ENCODE assay signal across 17 mouse cellular contexts in genomic region chr12:82365276-82365875, GRCm38 (mm10).
A peak's percentile ranks its signal among the peaks of the same experiment; 100 is the strongest.
DNase-seq lines count a peak whose midpoint lies in the region; ATAC-seq lines count a peak whose summit lies in the region.
"Had no signal": no experiment of that assay in that cellular context is flagged by ENCODE, and none has a peak within 500 bp of the region (broad histone marks: within the 10 kb centered on the region; RNA-seq: fewer than 3 reads in every experiment).

No protein-coding gene starts in this region.

- no peak for DNase-seq in heart, postnatal 10 days
- no peak for DNase-seq in adrenal gland, postnatal 25 days
- DNase-seq: adrenal gland, adult 2 months; B cell, adult 2 months; cerebellum, adult 8-10 months; gastrocnemius, postnatal 14 days; kidney, postnatal 25 days; lung, postnatal 14 days; right cerebral cortex, adult 18-20 months; thymus, postnatal 25 days had no signal

- H3K36me3 ChIP-seq in heart, embryonic 13.5 days: peaks cover 10% of the 10 kb centered on the region
- no peaks in the 10 kb centered on the region for H3K36me3 ChIP-seq in midbrain, embryonic 12.5 days
- no peaks in the 10 kb centered on the region for H3K36me3 ChIP-seq in midbrain, embryonic 16.5 days (ENCODE audit: control insufficient read depth, insufficient read depth, low read length)
- H3K36me3 ChIP-seq in limb, embryonic 12.5 days: peaks cover 7% of the 10 kb centered on the region; the same call in 1 of the 2 replicates
- no peaks in the 10 kb centered on the region for H3K36me3 ChIP-seq in forebrain, embryonic 15.5 days

- no peak overlapping the region for H3K9ac ChIP-seq in heart, embryonic 13.5 days
- no peak overlapping the region for H3K9ac ChIP-seq in midbrain, embryonic 12.5 days (replicated peaks)
- no peak overlapping the region for H3K9ac ChIP-seq in midbrain, embryonic 16.5 days (ENCODE audit: low read depth, low read length)
- no peak overlapping the region for H3K9ac ChIP-seq in limb, embryonic 12.5 days (replicated peaks)
- H3K9ac ChIP-seq in forebrain, embryonic 15.5 days (replicated peaks): no peak overlapping the region

- no peak for ATAC-seq in heart, embryonic 13.5 days (ENCODE audit: extremely low read depth, insufficient number of reproducible peaks, low FRiP score, low TSS enrichment)
- no peak for ATAC-seq in midbrain, embryonic 12.5 days (ENCODE audit: low FRiP score, low read depth)
- no peak for ATAC-seq in midbrain, embryonic 16.5 days
- 0 out of 2 replicates have a peak, but pooled peaks have one; percentile 31 for ATAC-seq in limb, embryonic 12.5 days (ENCODE audit: insufficient number of reproducible peaks, insufficient read depth, low FRiP score, low TSS enrichment, low read depth)
- ATAC-seq in forebrain, embryonic 15.5 days (replicated peaks): no peak

- H3K27me3 ChIP-seq in heart, embryonic 13.5 days (replicated peaks): no peaks in the 10 kb centered on the region
- H3K27me3 ChIP-seq in midbrain, embryonic 12.5 days: no peaks in the 10 kb centered on the region
- H3K27me3 ChIP-seq in midbrain, embryonic 16.5 days (ENCODE audit: control insufficient read depth, insufficient read depth, low read depth, low read length): no peaks in the 10 kb centered on the region
- no peaks in the 10 kb centered on the region for H3K27me3 ChIP-seq in limb, embryonic 12.5 days
- no peaks in the 10 kb centered on the region for H3K27me3 ChIP-seq in forebrain, embryonic 15.5 days

- H3K4me3 ChIP-seq in heart, embryonic 13.5 days: no peak overlapping the region
- H3K4me3 ChIP-seq in midbrain, embryonic 12.5 days: no peak overlapping the region
- no peak overlapping the region for H3K4me3 ChIP-seq in midbrain, embryonic 16.5 days (ENCODE audit: low read depth, low read length)
- no peak overlapping the region for H3K4me3 ChIP-seq in limb, embryonic 12.5 days (replicated peaks)
- no peak overlapping the region for H3K4me3 ChIP-seq in forebrain, embryonic 15.5 days
- H3K4me3 ChIP-seq: midbrain, embryonic 10.5 days had no signal

- H3K4me2 ChIP-seq in heart, embryonic 13.5 days: no peak overlapping the region
- H3K4me2 ChIP-seq in midbrain, embryonic 12.5 days (replicated peaks): no peak overlapping the region
- no peak overlapping the region for H3K4me2 ChIP-seq in midbrain, embryonic 16.5 days (ENCODE audit: low read length)
- H3K4me2 ChIP-seq in limb, embryonic 12.5 days: no peak overlapping the region
- no peak overlapping the region for H3K4me2 ChIP-seq in forebrain, embryonic 15.5 days (replicated peaks)

- peaks cover 29% of the 10 kb centered on the region for H3K4me1 ChIP-seq in heart, embryonic 13.5 days
- peaks cover 24% of the 10 kb centered on the region for H3K4me1 ChIP-seq in midbrain, embryonic 12.5 days
- peaks cover 7% of the 10 kb centered on the region; the same call in 1 of the 2 replicates for H3K4me1 ChIP-seq in midbrain, embryonic 16.5 days (ENCODE audit: control insufficient read depth, insufficient read depth, low read length)
- H3K4me1 ChIP-seq in limb, embryonic 12.5 days (replicated peaks): peaks cover 14% of the 10 kb centered on the region
- peaks cover 12% of the 10 kb centered on the region for H3K4me1 ChIP-seq in forebrain, embryonic 15.5 days

- H3K9me3 ChIP-seq in heart, embryonic 13.5 days: no peaks in the 10 kb centered on the region
- H3K9me3 ChIP-seq in midbrain, embryonic 12.5 days: no peaks in the 10 kb centered on the region
- H3K9me3 ChIP-seq in midbrain, embryonic 16.5 days (replicated peaks; ENCODE audit: control insufficient read depth, low read length, poor library complexity, severe bottlenecking): no peaks in the 10 kb centered on the region
- no peaks in the 10 kb centered on the region for H3K9me3 ChIP-seq in limb, embryonic 12.5 days
- no peaks in the 10 kb centered on the region for H3K9me3 ChIP-seq in forebrain, embryonic 15.5 days
- H3K9me3 ChIP-seq: midbrain, embryonic 10.5 days had no signal

- H3K27ac ChIP-seq in heart, embryonic 13.5 days (replicated peaks): peak overlapping the region; percentile 64; the same call in 1 of the 2 replicates
- 0 out of 2 replicates have a peak overlapping the region, but pooled peaks have one; percentile 25 for H3K27ac ChIP-seq in midbrain, embryonic 12.5 days (replicated peaks)
- no peak overlapping the region for H3K27ac ChIP-seq in midbrain, embryonic 16.5 days (ENCODE audit: low read length)
- 0 out of 2 replicates have a peak overlapping the region, but pooled peaks have one; percentile 5 for H3K27ac ChIP-seq in limb, embryonic 12.5 days
- H3K27ac ChIP-seq in forebrain, embryonic 15.5 days (replicated peaks): no peak overlapping the region
- H3K27ac ChIP-seq: midbrain, embryonic 10.5 days; stomach, postnatal 0 days had no signal

- intact Hi-C loops in heart, postnatal 10 days (cut with DNase I): no loop called here

- 23% methylated on average over 5 of the region's 5 CpGs for WGBS in heart, embryonic 13.5 days
- WGBS in midbrain, embryonic 12.5 days: 60% methylated on average over 5 of the region's 5 CpGs
- 62% methylated on average over 5 of the region's 5 CpGs for WGBS in midbrain, embryonic 16.5 days
- 37% methylated on average over 5 of the region's 5 CpGs for WGBS in limb, embryonic 12.5 days
- WGBS in forebrain, embryonic 15.5 days: 80% methylated on average over 5 of the region's 5 CpGs

Comparison
In these comparisons a context has a peak if more than half of its experiments do, and no peak if none do; other contexts are left out.
1. H3K27ac ChIP-seq: peak in heart, embryonic 13.5 days (single experiment), midbrain, embryonic 12.5 days (single experiment) and limb, embryonic 12.5 days (single experiment); none in midbrain, embryonic 16.5 days (single experiment) and forebrain, embryonic 15.5 days (single experiment).